Mouse (Mus musculus) liver, embryonic 14.5 days (tissue): Measurements from ENCODE around the gene Peli2.

Experiments
- CTCF ChIP-seq: IDR thresholded peaks from 2 replicates; pipeline ENCODE4 v1.5.1; 2016; ENCODE audit warnings: antibody characterized with exemption, low read depth, control low read depth
- EP300 ChIP-seq: IDR thresholded peaks from 2 replicates; pipeline ENCODE4 v1.6.1; 2016; ENCODE audit warnings: antibody characterized with exemption, low read depth

GRCm38 (mm10) chr14:48159401-48159800, 38.8 kb downstream of the Peli2 start:
- no peak for TF ChIP-seq CTCF
- no peak for TF ChIP-seq EP300
